Mouse (Mus musculus) cerebellum, adult 11 months (tissue): Measurements from ENCODE around the gene Ifnab.

Experiments used
- DNase-seq: peaks from one replicate; pipeline ENCODE4 v3.0.0; 2022

The Ifnab gene

DNA sequence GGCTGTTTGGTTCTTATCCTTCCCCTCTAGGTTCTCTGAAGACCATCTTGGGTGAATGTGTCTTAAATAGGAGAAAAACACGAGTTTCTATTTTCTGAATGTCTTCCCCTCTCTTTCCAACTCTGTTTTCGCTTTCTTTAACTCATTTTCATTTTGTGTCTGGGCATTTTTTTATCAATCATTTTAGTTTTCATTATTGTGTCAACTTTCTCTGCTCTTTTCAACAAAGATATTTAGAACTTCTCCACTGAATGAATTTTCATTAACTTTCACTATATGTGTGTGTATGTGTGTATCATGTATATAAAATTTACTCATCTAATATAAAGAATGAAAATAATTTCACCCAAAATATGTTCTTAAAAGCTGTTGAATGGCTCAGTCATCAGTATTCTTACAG, at the start of gene Ifnab:
TSS of gene Ifnab (minus strand) at position 101 of the 400 bp plus-strand sequence.
- no peak for DNase-seq

DNA sequence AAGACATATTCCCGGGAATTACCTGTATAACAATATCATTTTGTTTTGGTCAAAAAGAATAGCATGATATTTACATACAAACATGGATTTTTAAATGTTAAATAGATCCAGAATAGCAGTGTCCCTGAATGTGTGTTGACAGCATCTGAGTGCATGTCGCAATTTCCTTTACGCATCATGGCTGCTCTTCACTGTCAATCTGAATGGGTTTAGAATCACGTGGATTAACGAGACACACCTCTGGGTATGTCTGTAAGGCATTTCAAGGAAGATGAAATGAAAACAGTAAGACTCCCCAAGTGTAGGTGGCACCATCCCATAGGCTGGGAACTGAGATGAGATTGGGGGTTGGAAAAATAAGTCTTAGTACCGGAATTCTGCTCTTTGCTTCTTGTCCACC, 47.9 kb upstream of the Ifnab start:
- DNase-seq: no peak

DNA sequence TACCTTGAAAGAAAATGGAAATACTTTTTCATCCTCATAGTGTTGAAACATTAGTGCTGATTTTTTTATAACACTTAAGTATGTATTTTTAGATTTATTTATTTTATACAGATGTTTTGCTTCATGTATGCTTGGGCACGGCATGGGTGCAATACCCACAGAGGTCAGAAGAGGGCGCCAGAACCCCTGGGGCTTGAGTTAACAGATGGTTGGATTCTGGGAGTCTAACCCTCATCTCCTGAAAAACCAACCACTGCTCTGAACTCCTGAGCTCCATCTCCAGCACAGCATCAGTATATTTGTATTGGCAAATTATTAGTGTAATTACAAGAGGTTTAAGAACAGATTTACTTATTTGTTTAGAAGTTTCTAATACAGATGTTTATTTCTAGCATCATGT, 47.3 kb upstream of the Ifnab start:
- no peak for DNase-seq

DNA sequence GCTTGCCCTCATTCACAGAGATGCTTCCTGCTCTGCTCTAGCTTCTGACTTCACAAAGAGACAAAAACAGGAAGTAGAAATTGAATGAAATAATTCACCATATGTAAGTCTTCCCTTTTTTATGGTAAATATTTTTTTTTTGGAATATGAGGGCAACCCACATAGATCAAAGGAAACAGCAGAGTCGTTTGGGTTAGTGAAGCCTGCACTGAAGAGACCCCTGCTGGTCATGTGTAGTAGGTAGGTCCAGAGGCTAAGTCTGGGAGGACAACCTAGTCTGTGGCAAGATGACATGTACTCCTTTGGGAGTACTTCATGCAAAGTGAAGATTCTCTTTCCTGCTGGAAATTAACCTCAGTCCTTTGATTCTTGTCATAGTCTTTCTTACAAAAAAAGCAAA, 36.2 kb upstream of the Ifnab start:
- no peak for DNase-seq

DNA sequence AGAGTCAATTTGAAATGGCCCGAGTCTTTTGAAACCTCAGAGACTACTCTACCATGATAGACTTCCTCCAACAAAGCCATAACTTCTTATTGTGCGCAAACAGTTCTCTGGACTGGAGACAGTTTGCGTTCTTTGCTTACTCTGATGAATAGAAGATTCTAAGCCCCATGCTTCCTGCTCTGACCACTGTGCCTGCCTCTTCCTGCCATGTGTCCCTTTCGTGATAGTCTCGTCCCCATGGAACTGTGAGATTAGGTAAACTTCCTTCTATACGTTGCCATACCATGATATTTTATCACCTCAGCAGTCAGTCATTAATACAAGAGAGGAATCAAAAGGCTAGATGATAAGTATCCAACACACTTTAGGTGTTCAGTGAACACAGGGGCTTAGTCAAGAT, 35.6 kb upstream of the Ifnab start:
- no peak for DNase-seq

DNA sequence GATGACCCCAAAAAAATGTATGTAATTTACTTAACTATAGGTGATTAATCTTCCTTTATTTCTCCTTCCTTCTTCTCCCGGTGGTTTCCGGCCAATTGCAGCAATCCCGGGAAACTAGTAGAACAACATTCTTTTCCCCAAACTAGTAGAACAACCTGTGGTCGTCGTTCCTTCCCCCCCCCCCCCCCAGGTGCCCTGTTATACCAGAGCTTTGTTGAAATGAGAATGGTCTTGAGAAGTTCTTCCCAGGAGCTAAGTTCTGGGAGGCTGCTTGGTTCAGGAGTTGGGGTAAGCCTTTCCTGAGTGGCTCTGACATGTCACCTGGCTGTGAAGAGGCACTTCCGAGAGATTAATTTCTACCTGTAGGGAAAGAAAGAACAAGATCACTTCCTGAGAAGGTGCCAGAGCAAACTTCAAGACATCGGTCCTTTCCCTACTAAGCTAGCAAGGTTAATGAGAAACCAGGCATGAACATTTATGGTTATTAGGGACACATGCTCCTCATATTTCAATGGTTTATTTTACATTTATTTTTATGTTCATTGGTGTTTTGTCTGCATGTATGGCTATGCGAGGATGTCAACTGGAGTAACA, 32.4 kb upstream of the Ifnab start:
- DNase-seq: no peak

DNA sequence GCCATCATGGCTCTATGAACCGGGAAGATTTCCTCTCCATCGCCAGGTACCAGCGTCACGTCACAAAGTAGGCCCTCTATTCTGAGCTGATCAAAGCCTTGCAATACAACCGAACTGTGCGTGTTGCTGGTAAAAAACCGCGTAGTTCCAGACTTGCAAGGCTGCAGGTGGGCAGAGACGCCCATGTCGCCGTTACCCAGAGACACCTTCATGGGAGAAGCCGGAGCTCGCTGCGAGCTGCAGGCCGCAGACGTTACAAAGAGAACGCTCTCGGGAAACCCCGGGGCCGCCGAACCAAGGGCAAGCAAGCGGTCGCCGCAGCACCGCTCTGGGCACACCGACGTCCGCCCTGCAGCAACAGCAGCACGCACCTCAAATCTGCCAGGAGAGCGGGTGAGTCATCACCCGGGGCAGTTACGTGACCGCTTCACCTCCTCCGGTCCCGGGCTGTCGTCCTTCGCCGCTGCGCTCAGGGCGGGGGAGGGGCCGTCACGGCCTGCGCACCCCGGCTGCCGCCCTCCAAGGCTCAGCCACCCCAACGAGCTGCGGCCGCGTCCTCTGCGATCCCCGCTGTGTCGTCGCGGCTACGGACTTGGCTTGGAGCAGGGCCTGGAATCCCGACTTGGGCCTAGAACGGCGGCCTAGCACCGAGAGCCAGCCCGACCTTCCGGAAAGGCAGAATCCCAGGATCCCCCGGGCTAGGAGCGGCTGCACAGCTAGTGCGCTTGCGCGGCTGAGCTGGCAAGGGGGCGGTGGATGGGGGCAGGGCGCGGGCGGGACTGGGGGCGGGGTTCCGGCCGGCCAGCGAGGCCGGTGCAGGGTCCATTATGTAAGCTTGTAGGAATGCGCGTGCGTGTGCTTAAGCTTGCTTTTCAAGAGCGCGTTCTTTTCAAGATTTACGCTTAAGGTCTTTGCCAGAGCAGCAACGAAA, 30.9 kb upstream of the Ifnab start, which contains the start of the genes Gm26566 and Klhl9:
TSS of gene Gm26566 (plus strand) at position 15 of the 931 bp plus-strand sequence.
TSS of gene Klhl9 (minus strand) at position 675 of the 931 bp plus-strand sequence.
- peak; percentile 90 for DNase-seq

DNA sequence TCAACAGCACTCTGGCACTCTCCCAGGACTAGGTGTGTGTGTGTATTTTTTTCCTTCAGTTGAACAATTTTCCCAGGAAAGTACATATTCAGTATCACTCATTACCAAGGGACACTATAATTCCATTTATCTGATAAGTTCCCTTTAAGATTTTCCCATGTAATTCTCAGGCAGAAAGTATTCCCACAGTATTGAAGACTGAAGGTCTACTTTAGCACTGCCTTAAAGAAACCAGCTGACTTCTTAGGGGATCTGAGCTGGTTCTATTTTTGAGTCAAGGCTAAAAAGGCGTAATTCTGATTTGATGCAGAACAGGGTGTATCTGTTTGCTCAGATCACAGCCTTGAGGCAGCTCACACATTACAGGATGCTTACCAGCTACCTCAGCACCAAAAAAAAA, 27.6 kb upstream of the Ifnab start:
- DNase-seq: no peak

DNA sequence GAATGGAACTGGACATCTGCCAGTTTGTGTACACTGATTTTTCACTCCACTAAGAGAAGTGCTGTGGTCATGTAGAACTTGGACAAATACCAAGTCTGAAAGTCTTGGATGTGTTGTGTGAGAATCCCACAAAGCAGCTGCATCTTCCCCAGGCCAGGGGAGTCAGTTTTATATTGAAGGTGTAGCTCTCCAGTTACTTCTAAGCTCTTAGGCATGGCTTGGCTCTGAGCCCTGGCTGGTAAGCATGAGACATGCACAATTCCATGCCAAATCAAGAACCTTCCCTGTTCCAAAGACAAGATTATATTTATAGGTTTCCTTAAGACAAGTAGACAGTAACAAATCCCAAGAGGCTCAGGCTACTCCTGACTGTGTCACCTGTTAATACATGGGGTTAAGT, 23.9 kb upstream of the Ifnab start:
- DNase-seq: no peak

DNA sequence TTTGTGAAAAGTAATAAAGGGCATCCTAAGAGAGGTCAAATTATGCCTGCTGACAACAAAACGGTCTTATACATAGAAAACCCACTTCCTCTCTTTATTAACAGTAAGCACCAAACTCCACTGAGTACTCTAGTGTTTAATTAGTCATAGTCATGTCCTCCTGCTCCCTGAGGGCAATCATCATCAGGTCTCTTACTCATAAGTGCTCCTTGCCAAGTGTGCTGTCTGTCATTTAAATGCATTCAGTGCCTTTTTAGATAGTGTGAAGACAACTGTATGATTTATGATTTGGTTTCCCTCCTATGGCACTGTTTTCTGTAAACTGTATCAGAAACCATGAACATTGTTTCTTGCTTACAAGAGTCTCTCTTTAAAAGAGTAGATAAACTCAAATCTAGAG, 23.1 kb upstream of the Ifnab start:
- no peak for DNase-seq

DNA sequence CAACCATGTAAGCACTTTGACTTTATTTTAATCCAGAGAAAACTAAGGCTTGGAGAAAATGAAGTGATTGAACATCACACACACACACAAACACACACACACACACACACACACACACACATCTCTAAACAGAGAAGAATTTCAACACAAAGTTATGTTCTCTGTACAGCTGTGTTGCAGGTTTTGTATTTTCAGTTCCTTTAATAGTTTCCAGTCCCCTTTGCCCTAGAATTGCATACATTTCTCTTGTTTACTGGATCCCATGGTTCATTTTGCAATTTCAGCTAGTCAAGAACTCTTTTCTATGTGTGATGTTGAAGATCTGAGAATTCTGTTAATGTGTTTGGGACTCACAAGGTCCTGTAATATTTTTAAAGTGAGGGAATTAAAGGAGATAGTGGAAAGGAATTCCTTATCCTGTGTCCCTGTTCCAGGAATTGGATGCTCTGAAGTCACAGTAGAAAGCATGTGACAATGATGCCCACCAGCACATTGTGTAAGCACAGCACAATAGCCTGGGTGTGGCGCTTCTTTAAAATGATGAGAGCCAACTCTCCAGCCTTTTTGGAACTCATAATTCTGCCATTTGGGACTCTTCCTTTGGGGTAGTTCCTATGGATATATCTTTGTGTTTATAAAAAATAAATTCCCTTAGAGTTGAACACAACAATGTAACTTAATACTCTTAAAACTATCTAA, 16.1 kb upstream of the Ifnab start:
- DNase-seq: no peak

DNA sequence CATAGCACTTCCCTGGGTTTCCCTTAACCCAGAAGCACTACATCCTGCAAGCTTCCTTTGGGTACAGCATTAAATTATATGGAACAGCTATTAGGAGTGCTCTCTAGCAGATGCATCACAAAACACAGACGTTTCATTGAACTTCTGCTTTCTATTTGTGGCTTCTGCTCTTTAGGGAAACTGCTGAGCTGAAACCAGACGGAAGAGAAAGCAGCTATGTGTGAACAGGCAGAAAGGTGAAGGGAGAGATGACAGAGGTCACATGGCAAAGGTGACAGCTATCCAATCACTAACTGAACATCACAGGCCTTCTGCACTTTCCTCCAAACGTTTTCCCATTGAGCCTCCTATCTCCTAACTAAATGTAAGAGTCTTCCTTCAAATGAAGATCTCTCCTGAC, 14.8 kb upstream of the Ifnab start:
- DNase-seq: no peak

DNA sequence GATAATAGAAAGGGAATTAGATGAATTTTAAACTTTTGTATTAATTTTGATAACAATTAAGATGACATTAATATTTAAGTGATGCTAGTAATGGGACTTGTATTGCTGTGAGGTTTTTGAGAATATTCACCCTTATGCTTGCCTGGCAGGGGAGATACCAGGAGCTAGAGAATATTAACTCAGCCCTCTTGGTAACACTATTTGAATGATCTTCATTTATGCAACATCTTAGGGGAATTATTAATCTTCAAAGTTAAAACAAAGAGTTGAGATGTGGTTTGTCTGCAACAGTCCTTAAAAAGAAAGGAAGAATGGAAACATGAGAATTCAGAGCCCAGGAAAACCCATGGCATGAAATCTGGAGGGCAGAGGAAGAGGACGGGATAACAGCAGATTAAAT, 8.1 kb upstream of the Ifnab start:
- DNase-seq: no peak

DNA sequence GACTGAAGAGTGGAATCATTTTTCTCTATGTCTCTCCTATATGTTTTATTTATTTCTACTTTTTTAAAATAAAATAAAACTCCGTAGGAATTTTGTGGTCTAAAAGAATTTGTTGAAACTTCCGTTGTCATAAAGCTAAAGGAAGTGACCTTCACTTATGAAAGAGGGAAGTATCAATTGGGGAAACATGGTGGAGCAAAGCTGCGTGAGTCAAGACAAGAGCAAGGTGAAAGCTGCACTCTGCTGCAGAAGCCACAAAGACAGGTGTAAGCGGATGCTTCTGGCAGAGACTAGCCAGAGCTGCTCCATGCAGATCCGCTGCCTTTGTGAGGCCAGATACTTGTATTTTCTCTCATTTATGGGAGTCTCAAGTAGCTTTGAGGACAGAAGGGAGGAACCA, 7.6 kb upstream of the Ifnab start:
- no peak for DNase-seq

DNA sequence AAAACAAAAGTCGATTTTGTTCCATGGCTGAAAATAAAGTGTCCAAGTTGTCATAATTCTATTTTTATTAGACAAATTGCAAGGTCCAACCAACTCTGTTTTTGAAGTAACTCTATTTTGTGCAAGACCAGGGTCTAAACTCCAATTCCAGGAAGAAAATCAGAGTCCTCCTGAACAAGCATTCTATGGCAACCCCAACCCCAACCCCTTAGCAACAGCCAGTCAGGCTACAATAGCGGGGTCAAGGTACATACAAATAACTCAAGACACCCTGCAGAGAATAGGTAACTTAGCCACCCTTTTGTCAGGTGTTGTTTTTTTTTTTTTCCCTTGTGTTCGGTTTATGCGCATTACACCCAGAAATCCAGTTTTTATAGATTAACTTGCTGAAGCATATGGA, 6.6 kb upstream of the Ifnab start:
- no peak for DNase-seq

DNA sequence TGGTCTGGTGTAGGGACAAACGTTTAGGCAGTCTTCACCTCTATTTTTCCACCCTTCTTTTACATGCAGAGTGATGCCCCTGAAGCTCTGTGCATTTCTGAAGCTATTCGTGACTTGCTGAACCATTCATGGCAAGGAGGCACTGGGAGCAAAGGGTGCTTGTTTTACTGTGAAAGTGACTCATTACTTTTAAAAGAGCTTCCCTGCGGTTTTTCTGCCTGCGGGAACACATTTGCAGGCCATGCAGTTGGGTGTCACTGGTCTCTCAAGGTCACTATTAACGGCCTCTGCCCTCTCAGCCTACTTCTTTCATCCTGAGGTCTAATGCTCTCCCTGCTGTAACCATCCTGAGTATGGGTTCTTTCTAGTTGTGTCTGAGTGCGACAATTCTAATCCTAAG, 5.9 kb upstream of the Ifnab start:
- DNase-seq: no peak

DNA sequence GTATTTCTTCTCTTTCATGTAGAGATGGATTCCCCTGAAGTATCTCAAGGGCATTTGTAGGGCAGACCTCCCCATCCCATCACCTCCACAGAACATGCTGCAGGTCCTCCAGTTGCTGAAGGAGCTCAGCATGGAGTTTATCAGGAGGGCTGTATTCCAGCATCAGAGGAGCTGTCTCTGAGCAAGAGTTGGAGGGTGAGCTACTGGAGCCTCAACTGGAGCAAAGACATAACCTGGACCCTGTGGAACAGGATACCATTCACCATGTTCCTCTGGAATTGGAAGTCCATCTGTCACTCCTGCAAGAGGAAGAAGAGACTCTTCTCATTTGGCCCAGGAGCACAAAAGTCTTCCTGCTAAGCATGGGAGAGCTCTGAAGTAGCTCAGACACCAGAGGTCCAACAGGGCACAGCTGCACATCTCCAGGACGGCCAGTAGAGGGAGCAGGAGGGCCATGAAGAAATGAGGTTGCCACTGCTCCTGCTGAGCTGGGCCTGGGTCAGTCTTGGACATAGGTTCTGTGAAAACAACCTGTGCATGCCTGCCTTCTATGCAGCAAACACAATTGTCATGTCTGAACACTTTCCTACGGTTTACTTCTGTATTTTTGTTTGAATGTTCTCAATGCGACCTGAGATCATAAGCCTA, 5.2 kb upstream of the Ifnab start:
- DNase-seq: peak; percentile 55

DNA sequence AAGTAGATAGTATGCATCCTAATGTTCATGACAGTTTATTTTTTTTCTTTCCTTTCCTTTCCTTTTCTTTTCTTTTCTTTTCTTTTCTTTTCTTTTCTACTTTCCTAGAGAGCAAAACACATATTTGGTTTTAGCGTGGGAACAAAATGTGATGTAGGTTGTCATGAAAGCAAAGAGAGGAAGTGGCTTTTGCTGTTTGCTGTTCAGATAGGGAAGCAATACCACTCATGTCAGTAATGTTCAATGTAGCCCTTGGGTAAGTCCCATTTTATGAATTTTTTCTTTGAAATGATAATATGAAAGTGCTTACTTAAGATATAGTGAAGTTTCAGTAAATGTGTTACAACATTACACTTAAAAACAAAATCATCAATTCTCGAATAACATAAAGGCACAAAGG, 2.2 kb upstream of the Ifnab start:
- DNase-seq: no peak

DNA sequence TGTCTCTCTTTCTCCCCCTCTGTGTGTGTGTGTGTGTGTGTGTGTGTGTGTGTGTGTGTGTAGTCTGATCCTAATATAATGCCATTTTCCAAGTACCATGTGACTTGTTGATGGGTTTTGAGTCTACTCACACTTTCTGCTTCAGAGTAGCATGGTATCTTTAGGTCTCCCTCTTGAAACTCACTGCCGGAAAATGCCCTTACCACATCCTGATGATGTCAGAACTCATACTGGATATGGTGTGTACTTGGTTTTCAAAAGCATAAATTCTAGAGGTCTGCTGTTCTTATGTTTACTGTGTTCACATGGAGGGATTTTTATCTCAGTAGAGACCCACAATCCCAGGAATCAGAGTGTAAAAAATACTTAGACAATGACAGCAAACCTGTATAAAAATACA, 1.4 kb upstream of the Ifnab start:
- no peak for DNase-seq

DNA sequence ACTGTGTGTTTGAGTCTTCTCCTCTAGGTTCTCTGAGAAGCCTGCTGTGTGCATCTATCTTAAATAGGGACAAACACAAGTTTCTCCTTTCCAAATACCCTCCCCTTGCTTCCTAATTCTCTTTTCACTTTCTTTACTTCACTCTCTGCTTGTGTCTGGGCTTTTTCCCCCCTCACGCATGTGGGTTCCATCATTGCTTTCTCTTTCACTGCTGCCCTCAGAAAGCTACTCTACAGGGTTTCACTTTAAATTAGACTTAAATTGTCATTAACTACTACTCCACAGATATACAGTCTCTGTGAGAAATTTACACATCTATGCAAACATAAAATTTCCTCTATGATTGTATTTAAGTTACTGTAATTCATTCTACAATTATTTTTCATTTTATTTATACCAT, 7.3 kb downstream of the Ifnab start, which contains the start of gene Ifna2:
TSS of gene Ifna2 (minus strand) at position 101 of the 400 bp plus-strand sequence.
- DNase-seq: no peak

DNA sequence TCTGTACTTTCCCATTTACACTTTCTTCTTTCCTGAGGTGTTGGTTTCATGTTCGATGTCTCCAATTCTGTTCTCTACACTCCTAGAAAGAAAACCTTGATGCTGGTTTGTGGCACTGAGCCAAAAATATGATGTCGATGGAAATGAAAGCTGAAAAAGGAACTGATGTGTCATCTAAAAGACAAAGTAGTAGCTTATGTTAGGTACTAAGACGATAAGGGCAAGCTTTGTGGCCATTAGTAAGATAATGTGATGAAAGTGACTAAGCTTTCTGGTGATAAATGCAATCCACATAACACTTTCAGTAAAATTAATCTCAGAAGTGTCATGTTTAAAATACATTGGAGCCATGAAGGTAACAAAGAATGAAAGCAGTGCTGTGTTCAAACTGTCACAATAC, 9.8 kb downstream of the Ifnab start:
- DNase-seq: no peak

DNA sequence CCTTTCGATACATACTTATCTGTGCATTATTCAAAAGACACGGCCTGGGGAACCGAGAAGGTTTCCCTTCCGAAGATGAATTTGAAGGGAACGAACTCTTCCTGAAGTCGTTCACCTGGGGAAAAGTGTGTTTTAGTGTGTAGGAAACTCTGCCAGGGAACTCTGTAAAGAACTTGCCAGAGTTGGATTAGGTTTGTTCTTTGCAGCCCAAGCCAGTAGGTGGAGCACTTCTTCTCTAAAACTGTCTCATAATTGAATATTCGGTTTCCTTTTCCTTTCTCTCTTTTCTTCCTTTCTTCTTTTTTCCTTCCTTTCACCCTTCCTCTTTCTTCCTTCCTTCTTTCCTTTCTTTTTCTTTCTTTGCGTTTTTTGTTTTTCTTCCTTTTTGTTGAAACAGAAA, 10.8 kb downstream of the Ifnab start:
- no peak for DNase-seq

DNA sequence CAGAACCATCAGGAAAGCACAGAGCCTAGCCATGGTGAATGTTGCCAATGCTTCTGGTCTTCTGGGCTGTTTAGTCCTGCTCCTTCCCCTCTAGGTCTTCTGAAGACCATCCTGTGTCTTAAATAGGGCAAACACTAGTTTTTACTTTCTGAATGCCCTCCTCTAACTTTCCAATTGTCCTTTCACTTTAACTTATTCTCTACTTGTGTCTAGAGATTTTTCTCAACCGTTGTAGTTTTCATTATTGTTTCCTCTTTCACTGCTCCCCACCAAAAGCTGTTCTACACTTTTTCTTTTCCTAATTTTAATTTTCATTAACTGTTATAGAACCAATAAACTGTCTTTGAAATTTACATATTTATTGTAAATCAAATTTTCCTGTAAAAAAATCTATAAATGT, 14.3 kb downstream of the Ifnab start, which contains the start of gene Ifna16:
TSS of gene Ifna16 (minus strand) at position 101 of the 400 bp plus-strand sequence.
- DNase-seq: no peak
